Mouse (Mus musculus) cortical plate, adult 2 months (tissue): ENCODE data around the gene Cdk5rap2. TPM values are rescaled to one million over a fixed set of nuclear protein-coding genes. Genes with fewer than 3 reads are reported as not detected.

ENCODE experiments used
- H3K27ac ChIP-seq: fragments of 200-500 bp; 2 replicates; pipeline ENCODE4 v1.5.1; 2012; ENCODE audit warnings: low read length, control low read depth, inconsistent platforms; ENCODE audit not compliant: insufficient read depth
- H3K4me1 ChIP-seq: fragments of 200-500 bp; 2 replicates; pipeline ENCODE4 v1.6.1; 2011; ENCODE audit warnings: low read length; ENCODE audit not compliant: control insufficient read depth, insufficient read depth
- H3K4me3 ChIP-seq: fragments of 200-500 bp; 2 replicates; pipeline ENCODE4 v1.5.1; 2011; ENCODE audit warnings: mild to moderate bottlenecking, low read length, control low read depth; ENCODE audit not compliant: insufficient read depth
- CTCF ChIP-seq: fragments of 200-500 bp; IDR thresholded peaks from 2 replicates; pipeline ENCODE4 v1.5.1; 2011; ENCODE audit warnings: mild to moderate bottlenecking, control low read depth, low read length; ENCODE audit not compliant: insufficient read depth; ENCODE audit errors: extremely low read depth
- POLR2A ChIP-seq: fragments of 200-500 bp; IDR thresholded peaks from 2 replicates; pipeline ENCODE4 v1.6.1; 2011; ENCODE audit warnings: mild to moderate bottlenecking, low read length, control low read depth; ENCODE audit not compliant: insufficient read depth; ENCODE audit errors: extremely low read depth
- polyA plus RNA-seq: library from polyadenylated mRNA; depleted of rRNA; stranded (reverse); fragments of >200 nt; gene quantifications from 2 replicates; pipeline ENCODE4 v1.2.3, GENCODE M21; 2012

Gene Cdk5rap2
- polyA plus RNA-seq, 1 experiment: 6.8 TPM

DNA sequence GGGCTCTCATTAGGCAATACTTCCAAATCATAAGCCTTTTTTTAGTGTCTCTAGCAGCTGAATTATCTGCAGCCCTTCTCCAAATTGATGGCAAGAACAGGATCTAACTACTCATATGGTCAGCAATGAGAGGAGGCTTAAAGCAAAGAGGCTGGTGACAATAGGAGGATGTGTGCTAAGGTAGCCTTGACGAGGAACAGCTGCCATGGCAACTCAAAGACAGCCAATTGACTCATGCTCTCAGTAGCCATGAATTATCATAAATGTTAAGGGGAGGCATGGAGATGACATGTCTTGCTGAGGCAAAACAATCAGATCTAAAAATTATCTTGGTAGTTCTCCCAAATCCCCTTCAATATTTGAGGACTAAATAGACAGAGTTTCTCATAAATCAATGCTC lies 82.8 kb downstream of the Cdk5rap2 start:
- no peaks in the 10 kb centered on the region for H3K4me1 ChIP-seq
- no peak overlapping the region for H3K4me3 ChIP-seq
- no peak for TF ChIP-seq POLR2A
- TF ChIP-seq CTCF: no peak
- no peak overlapping the region for H3K27ac ChIP-seq

DNA sequence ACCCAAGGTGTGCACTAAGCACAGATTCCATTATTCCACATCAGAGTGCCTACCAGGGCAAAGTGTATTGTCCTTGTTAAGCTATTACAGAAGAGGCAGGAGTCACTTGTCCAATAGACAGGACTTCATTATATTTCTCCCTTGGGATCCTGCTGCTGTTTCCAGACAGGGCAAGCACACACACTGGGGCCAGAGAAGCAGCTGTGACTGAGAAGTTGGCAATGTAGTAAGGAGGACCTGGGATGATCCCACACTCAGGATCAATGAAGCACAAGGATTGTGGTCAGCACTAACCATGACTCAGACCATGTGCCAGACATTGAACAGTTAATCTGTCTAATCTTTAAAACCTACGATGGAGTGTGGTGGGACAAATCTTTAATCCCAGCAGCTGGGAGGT lies 88.7 kb downstream of the Cdk5rap2 start:
- Histone ChIP-seq H3K27ac (no peak overlapping the region), H3K4me1 (peaks cover 3% of the 10 kb centered on the region; the same call in 1 of the 2 replicates), H3K4me3 (no peak overlapping the region)
- TF ChIP-seq POLR2A (no peak), CTCF (no peak)

DNA sequence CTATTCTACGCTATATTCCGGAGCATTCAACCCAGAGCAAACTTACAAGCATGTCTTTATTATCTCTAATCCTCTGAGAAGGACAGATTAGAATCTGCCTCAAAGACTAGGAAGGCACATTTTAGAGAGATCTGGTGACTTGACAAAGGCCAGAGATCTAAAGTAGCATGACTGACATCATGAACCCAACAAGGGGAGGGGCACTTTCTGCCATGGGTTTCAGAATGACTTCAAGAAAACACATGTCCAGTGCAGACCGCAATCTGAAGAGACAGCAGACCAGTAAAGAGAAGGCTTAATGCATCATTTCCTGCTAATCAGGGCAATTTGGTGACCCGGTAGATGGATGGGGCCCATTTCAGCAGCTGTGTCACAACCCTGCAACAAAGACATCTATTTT lies 98.1 kb downstream of the Cdk5rap2 start:
- no peak overlapping the region for H3K27ac ChIP-seq
- no peak overlapping the region for H3K4me3 ChIP-seq
- peaks cover 3% of the 10 kb centered on the region; the same call in 1 of the 2 replicates for H3K4me1 ChIP-seq
- TF ChIP-seq POLR2A (no peak), CTCF (no peak)

DNA sequence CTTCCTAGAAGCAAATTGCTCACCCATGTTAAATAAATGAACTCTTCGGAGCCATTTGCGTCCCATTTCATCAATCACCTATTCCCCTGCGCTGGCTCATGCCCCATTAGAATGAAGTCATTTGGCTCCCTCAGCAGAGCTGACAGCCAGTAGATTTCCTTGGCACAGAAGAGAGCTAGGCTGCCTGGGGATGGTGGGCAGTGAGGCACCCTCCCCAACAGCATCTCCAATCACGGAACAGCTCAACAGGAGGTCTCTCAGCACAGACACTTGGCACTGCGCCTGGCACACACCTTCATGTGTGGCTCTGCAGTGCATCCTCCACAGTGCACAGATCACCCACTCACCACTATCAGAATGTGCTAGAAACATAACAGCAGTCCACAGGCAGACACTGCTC lies 98.7 kb downstream of the Cdk5rap2 start:
- H3K27ac ChIP-seq: no peak overlapping the region
- no peak overlapping the region for H3K4me3 ChIP-seq
- TF ChIP-seq POLR2A (no peak), CTCF (no peak)

DNA sequence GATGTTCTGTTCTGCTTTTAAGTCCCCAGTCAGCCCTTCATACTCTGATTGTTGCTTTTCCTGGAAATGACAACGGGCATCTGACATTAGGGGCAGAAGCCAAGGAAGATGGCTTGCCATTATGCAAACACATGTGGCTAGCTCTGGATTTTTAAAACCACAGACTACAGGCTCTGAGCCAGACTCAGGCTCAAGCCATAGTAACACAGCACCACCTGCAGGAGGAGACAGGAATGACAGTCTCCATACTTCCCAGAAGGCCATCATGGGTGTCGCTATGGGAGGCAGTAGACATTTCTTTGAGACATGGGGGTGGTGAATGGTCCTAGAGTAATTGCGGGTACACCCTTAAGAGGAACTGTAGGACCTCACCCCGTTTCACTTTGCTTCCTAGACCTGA lies 103.0 kb downstream of the Cdk5rap2 start:
- TF ChIP-seq CTCF (peak; percentile 99), POLR2A (no peak)
- H3K4me3 ChIP-seq: no peak overlapping the region
- peaks cover 6% of the 10 kb centered on the region; the same call in 1 of the 2 replicates for H3K4me1 ChIP-seq
- no peak overlapping the region for H3K27ac ChIP-seq

More for the DNA sequence above, 98.7 kb downstream of the Cdk5rap2 start:
- H3K4me1 ChIP-seq: peaks cover 4% of the 10 kb centered on the region; the same call in 1 of the 2 replicates

DNA sequence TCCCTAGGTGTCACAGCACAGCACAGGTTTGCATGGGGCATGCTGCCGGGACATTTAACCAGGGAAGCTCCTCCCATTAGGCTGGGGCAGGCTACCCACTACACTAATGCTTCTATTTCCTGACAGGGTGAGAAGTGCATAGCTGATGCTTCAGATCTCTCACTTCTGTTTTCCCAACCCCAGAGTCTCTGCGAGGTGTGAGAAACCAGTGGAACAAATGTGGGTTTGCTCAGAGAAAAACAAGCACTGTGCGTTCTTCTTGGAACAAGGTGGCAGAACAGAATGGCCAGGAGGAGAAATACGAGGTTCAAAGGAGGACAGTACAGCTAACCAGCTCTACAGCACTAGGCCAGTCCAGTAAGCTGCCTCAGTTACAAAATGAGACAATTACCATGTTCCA lies 106.4 kb downstream of the Cdk5rap2 start:
- 0 out of 2 replicates have a peak overlapping the region, but pooled peaks have one; percentile 21 for H3K27ac ChIP-seq
- no peak for TF ChIP-seq POLR2A
- TF ChIP-seq CTCF: no peak
- H3K4me3 ChIP-seq: no peak overlapping the region
- H3K4me1 ChIP-seq: peaks cover 3% of the 10 kb centered on the region; the same call in 1 of the 2 replicates

DNA sequence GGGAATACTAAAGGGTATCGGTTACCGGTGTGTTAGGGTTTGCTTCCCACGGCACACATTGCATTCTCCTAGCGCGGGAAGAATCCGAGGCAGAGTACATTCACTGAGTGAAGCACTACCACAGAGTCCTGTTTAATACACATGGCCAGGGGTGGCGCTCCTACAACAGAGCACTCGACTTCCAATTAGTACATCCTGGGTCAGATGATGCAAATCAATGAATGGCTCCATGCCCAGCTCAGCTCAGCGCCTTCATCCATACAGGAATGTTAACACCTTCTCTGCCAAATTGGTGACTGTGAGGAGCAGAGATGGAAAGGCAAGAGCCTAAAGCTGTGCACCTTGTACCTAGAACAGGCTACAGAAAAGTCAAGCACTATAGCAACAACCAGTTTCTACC lies 109.1 kb downstream of the Cdk5rap2 start:
- Histone ChIP-seq H3K4me3 (no peak overlapping the region), H3K27ac (no peak overlapping the region), H3K4me1 (peaks cover 2% of the 10 kb centered on the region; the same call in 1 of the 2 replicates)
- TF ChIP-seq CTCF (no peak), POLR2A (no peak)

DNA sequence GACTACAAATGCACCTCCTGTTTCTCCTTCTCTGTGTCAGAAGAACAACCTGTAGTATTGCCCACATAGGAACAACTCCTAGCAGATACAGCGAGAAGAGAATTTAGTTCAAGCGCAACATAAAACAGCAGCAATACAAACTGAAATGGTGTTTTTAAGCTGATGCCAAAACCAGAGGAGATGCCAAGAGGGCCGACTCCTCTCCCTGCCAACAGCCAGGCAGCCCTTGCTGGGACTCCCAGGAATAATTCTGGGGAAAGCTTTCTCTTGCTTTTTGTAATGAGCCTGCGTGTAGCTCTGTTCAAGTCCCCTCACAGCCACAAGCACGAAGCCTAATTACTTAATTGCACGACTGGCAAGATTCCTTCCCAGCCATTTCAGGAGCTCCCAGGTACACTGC lies 120.9 kb downstream of the Cdk5rap2 start:
- no peaks in the 10 kb centered on the region for H3K4me1 ChIP-seq
- H3K4me3 ChIP-seq: no peak overlapping the region
- TF ChIP-seq CTCF (no peak), POLR2A (no peak)
- H3K27ac ChIP-seq: no peak overlapping the region

DNA sequence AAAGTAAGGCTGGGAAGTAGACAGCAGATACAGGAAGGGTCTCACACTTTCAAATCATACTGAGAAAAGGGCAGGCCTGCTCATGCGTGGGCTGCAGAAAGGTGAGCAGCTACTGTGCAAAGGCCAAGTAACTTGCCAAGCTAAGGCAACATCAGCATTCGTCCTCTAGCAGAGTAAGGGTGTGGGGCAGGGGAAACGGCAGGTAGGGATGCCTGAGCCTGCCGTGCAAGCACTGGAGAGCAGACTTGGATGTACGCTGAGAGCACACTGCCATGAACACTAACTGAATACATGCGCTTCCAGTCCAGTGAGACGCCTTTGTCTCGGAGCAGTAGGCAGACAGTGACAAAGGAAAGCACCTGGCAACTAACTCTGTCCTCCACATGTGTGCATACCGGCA lies 127.1 kb downstream of the Cdk5rap2 start:
- no peak overlapping the region for H3K4me3 ChIP-seq
- H3K27ac ChIP-seq: 0 out of 2 replicates have a peak overlapping the region, but pooled peaks have one; percentile 7
- TF ChIP-seq POLR2A (no peak), CTCF (no peak)
- H3K4me1 ChIP-seq: peaks cover 2% of the 10 kb centered on the region

DNA sequence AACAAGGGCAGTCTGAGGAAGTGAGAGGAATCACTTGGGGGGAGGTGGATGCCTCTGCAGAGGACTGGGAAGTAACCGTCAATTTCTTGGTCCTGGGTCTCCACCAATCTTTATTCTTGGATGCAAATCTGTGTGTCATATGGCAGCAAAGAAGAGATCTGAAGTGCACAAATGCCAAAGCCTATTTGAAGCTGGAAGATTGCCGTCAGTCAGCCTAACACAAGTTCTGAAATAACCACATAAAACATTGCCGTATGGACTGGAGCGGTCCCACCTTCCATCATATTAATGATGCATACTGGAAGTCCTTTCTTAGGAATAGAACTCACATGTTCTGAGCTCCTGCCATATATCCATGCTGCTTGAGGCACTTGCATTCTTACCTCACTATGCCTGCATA lies 131.4 kb downstream of the Cdk5rap2 start:
- no peak overlapping the region for H3K27ac ChIP-seq
- no peak for TF ChIP-seq CTCF
- no peak for TF ChIP-seq POLR2A
- no peak overlapping the region for H3K4me3 ChIP-seq
- peaks cover 4% of the 10 kb centered on the region for H3K4me1 ChIP-seq
